Mouse (Mus musculus) CH12F3 (cell line): Measurements from ENCODE around the gene Minpp1.

ENCODE experiments used
- in situ Hi-C: fragments of 300-500 bp; cut with MboI; formaldehyde crosslinking; loops from 2 replicates; pipeline ENCODE4 v1.14.3; 2020; ENCODE audit warnings: low sequenced_read_pairs

Gene Minpp1

DNA sequence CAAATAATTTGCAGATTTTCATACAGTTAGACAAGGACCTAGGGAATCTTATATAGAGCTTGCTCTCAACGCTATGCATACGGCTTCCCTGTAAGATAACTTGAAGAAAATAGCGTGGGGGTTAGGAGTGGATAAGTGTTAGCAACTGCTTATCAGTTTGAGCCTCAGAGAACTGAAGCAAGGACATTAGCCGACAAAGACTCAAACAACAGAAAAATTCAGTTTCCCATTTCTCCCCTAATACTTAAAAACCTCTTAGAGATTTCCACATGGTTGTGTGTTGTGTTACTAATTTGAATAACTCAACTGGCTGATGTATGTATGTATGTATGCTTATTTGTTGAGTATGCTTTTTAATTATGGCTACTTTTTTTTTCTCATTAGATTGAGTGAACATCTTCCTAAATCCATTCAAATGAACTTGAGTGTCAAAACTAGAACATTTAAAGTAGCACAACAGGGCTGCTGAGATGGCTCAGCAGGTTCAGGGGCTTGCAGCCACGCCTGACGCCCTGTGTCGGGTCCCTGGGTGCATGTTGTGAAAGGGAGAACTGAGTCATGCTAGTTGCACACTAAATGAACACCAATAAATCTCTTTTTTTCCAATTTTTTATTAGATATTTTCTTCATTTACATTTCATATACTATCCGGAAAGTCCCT, 2.2 kb downstream of the Minpp1 start:
- in situ Hi-C loops, result no loop called here

DNA sequence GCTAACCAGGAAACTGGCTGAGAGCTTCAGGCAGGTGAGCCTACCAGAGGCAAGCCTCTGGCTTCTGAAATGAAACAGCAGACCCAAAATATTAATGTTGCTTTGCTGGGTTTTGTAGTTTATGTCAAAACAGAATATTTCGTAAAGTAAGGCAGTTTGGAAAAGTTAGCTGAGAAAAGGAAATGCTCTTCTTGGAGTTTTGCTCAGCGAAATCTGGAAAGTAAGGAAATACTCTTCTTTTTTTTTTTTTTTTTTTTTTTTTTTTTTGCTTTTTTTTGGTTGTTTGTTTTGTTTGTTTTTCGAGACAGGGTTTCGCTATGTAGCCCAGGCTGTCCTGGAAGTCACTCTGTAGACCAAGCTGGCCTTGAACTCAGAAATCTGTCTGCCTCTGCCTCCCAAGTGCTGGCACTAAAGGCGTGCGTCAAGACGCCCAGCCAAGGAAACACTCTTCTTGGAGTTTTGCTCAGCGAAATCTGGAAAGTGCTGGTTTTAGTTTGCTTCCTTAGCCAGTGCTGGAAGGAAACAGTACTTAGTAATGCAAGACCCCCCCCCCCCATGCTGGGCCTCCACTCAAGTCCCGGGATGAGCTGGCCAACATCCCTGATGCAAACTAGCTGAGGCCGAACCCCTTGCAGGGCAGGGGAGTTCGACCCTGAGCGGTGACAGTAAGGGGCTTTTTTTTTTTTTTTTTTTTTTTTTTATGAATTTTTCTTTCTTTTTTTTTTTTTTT, 3.8 kb downstream of the Minpp1 start:
- in situ Hi-C loops, result no loop called here

GRCm38 (mm10) chr19:32490976-32491375, 5.4 kb downstream of the Minpp1 start:
- in situ Hi-C loops, result no loop called here

- in situ Hi-C loops, result no loop called here
These were observed 6.8 kb downstream of the Minpp1 start for GRCm38 (mm10) chr19:32492339-32492738.

GRCm38 (mm10) chr19:32492981-32493380, 7.4 kb downstream of the Minpp1 start:
- in situ Hi-C loops, result no loop called here

DNA sequence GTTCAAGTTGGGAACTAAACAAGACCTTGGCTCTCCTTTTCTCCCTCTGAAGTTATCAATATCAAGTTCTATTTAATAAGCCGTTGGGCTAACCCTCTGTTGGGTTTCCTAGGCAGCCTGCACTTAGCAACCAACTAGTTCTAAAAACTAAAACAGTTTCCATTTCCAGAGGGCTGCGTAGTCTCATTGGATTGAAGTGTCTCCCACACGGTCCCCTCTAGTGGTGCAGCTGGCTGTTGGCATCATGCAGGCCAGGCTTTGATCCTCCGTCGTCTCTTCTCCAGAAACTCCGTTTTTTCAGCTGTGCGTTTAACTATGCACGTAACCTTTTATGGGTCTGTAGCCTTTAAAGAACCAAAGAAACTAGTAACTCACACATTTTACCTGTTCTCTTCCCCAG, 7.9 kb downstream of the Minpp1 start:
- in situ Hi-C loops, result no loop called here

GRCm38 (mm10) chr19:32494611-32495010, 9.0 kb downstream of the Minpp1 start:
- in situ Hi-C loops, result no loop called here

DNA sequence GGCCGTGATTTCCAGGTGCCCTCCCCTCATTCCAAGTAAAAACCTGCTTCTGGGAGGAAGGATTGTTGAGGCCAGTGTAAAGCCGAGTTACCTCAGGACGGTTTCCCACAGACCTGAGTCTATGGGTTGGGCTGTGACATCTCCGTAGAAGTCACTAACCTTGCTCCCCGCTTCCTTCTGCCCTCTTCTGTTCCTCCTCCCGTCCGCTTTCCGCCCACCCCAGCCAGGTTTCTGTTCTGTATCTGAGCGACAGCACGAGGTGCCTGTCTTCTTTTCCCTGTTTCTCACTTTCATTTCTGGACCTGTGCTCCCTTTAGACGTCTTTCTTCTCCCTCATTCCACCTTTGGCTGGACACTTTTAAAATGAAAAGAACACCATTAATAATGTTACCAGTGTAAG, 9.5 kb downstream of the Minpp1 start:
- in situ Hi-C loops, result no loop called here

GRCm38 (mm10) chr19:32497411-32497810, 11.8 kb downstream of the Minpp1 start:
- in situ Hi-C loops, result no loop called here

DNA sequence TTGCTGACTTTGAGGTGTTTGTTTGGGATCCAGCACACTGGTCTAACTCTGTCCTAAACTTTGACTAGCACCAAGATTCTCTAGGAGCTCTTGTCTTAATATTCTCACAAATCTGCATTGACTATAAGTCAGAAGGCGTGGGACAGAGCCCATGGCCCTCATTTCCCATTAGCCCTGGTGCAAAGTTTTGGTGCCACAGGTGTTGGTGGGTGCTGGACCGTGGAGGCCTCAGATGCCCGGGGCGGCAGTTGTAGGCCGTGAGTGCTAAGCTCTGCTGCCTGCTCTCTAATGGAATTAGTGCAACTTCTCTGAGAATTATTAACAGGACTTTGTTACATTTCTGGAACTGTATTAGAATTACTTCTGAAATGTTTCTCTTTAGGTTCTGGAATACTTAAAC, 12.4 kb downstream of the Minpp1 start:
- in situ Hi-C loops, result no loop called here

DNA sequence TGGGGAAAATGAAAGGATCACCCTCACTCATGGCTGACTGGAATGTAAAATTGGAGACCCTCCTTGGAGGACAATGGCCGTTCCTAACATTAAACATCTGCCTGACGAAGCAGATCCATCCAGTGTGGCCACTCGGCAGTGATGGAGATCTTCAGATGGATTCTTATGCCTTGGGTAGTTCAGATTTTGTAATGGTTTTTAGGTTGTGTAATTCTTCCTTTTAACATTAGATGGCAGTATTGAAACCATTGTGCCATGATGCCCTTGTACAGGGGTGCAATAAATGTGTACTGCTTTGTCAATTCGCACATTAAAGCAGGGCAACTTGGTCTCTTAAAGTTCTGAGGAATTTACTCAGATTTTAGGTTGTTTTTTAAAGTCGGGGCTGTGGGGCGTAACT, 15.8 kb downstream of the Minpp1 start:
- in situ Hi-C loops, result loop anchor here (10.0 to 25.0 kb wide), 2 partner anchors 183 to 736 kb away; no protein-coding TSS in a partner anchor

DNA sequence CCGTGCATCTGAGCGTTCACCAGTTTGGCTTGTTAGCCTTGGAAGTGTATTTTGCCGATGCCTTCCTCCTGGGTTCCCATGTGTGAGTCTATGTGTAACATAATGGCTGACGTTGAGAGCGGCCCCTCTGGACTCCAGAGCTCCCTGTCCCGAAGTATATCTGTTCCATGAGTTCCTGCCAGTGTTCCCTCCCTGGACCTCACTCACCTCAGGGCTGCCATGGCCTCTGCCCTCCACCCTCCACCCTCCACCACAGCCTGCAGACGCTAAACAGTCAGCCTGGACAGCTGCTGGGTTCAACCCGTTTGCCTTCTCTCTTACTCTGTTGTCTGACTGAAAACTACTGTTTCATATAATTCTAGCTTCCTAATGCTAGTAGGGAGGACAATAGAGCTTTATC, 20.5 kb downstream of the Minpp1 start:
- in situ Hi-C loops, result loop anchor here (10.0 to 25.0 kb wide), 2 partner anchors 179 to 731 kb away; no protein-coding TSS in a partner anchor

GRCm38 (mm10) chr19:32506514-32506913, 20.9 kb downstream of the Minpp1 start:
- in situ Hi-C loops, result loop anchor here (10.0 to 25.0 kb wide), 2 partner anchors 178 to 731 kb away; no protein-coding TSS in a partner anchor

GRCm38 (mm10) chr19:32507100-32507499, 21.5 kb downstream of the Minpp1 start:
- in situ Hi-C loops, result loop anchor here (10.0 to 25.0 kb wide), 2 partner anchors 178 to 730 kb away; no protein-coding TSS in a partner anchor

- in situ Hi-C loops, result loop anchor here (10.0 to 25.0 kb wide), 2 partner anchors 177 to 730 kb away; no protein-coding TSS in a partner anchor
These were observed 22.0 kb downstream of the Minpp1 start for GRCm38 (mm10) chr19:32507526-32507925.

DNA sequence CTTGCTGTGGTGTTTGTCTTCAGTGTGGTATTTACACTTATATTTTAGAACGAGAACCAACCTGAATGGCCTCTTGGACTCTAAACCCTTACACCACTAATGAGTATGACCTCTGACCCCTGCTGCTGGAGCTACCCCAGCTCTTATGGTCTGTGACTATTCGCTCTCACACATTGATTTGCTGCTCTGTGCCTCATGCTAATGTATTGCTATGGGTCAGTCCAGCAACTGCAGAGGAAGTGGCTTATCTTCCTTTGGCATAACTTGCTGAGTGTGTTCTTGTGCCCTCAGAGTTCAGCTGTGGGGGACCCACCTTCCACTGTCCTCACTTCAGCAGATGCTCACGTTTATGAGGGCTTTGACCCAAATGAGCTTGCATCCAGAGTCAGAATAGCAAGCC, 24.7 kb downstream of the Minpp1 start:
- in situ Hi-C loops, result loop anchor here (25.0 kb wide), 1 partner anchor 727 kb away; no protein-coding TSS in a partner anchor

- in situ Hi-C loops, result loop anchor here (25.0 kb wide), 1 partner anchor 726 kb away; no protein-coding TSS in a partner anchor
These were observed 25.4 kb downstream of the Minpp1 start for GRCm38 (mm10) chr19:32510962-32511361.

GRCm38 (mm10) chr19:32512518-32512917, 26.9 kb downstream of the Minpp1 start:
- in situ Hi-C loops, result loop anchor here (25.0 kb wide), 1 partner anchor 725 kb away; no protein-coding TSS in a partner anchor

GRCm38 (mm10) chr19:32516575-32516974, 31.0 kb downstream of the Minpp1 start:
- in situ Hi-C loops, result loop anchor here (25.0 kb wide), 1 partner anchor 721 kb away; no protein-coding TSS in a partner anchor

- in situ Hi-C loops, result loop anchor here (25.0 kb wide), 1 partner anchor 716 kb away; no protein-coding TSS in a partner anchor
These were observed 35.9 kb downstream of the Minpp1 start for GRCm38 (mm10) chr19:32521446-32521845.

DNA sequence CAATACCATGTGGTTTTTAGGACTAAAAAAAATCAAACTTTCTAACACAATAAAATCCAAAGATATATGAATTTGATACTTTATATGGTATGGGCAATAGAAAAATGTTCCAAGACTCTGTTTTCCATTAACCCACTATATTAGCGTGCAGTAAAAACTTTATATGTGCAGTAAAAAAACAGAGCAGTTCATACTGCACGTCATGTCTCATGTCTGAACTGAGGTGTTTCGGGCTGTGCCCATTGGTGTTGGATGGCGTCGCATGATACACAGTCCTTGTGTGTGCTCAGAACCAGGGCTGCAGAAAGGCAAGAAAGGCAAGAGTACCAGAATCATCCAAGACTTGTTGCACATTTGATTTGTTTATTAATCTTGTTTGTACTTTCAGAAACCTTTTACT, 36.7 kb downstream of the Minpp1 start:
- in situ Hi-C loops, result loop anchor here (25.0 kb wide), 1 partner anchor 715 kb away; no protein-coding TSS in a partner anchor
